Mouse (Mus musculus): ENCODE data around the gene Setd3.

Gene Setd3

GRCm38 (mm10) chr12:108070685-108071662 is 108.1 kb downstream of the Setd3 start:
- no peak for DNase-seq (ENCODE audit: low spot score)

- no peak for DNase-seq (ENCODE audit: low spot score)
Measured at GRCm38 (mm10) chr12:108069504-108069903, 109.6 kb downstream of the Setd3 start.

- no peak for DNase-seq (ENCODE audit: low spot score)
Measured at GRCm38 (mm10) chr12:108067811-108068375, 111.2 kb downstream of the Setd3 start.

GRCm38 (mm10) chr12:108067231-108067630 is 111.9 kb downstream of the Setd3 start:
- no peak for DNase-seq (ENCODE audit: low spot score)

GRCm38 (mm10) chr12:108064396-108064998 is 114.6 kb downstream of the Setd3 start:
- no peak for DNase-seq (ENCODE audit: low spot score)

GRCm38 (mm10) chr12:108063986-108064385 is 115.1 kb downstream of the Setd3 start:
- DNase-seq (ENCODE audit: low spot score) = no peak

- no peak for DNase-seq (ENCODE audit: low spot score)
Measured at GRCm38 (mm10) chr12:108062137-108062536, 117.0 kb downstream of the Setd3 start.

- no peak for DNase-seq (ENCODE audit: low spot score)
Measured at GRCm38 (mm10) chr12:108061661-108062060, 117.5 kb downstream of the Setd3 start.
